Mouse (Mus musculus): ENCODE data around the gene Ddb2.

DNA sequence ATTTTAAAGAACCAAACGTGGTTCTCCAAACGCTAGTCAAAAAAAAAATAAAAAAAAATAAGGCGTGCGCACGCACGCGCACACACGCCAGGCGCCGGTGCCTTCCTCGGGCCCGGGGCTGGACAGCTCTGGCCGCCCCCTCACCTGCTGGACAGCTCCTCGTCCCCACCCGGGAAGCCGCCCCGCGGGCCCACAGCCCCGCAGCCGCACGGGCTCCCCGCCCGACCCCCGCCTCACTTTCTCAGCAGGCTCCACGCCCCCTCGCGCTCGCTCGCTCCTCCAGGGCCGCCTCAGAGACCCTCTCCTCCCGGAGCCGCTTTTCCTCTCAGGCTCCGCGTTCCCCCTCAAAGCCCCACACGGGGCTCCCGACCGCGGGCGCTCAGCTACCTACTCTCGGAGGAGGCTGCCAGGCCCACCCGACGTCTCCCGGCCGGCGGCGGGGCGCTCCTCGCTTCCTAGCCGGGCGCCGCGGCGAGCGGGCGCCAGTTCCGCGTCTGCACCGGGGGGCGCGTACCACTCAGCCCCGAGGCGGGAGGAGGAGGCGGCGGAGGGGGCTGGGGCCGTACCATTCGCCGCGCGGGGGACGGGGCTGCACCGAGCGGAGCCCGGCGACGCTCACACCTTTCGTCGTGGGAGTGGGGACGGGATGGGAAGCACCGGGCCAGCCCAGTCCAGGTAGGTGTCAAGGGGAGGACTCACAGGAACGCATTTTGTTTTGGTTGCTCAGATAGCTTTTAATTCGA lies 54.2 kb downstream of the Ddb2 start:
- no peak for TF ChIP-seq CTCF (IDR thresholded peaks at IDR 0.05; ENCODE audit: insufficient read depth, low read depth, low read length)
- TF ChIP-seq POLR2A (IDR thresholded peaks at IDR 0.05; ENCODE audit: insufficient read depth, low read depth, low read length): peak; percentile 62; the same call in 1 of the 2 replicates

All from olfactory bulb, adult 2 months (tissue).